Comparison of ENCODE assay signal across 26 mouse cellular contexts in genomic region chrX:99602268-99602885, GRCm38 (mm10).
DNase-seq lines count a peak whose midpoint lies in the region; ATAC-seq and TF ChIP-seq lines count a peak whose summit lies in the region.
"Had no signal": no experiment of that assay in that cellular context is flagged by ENCODE, and none has a peak within 500 bp of the region (broad histone marks: within the 10 kb centered on the region; RNA-seq: fewer than 3 reads in every experiment).

No protein-coding gene starts in this region.

- H3K9me3 ChIP-seq in hindbrain, embryonic 12.5 days (replicated peaks) = no peaks in the 10 kb centered on the region
- H3K9me3 ChIP-seq in hindbrain, embryonic 13.5 days = no peaks in the 10 kb centered on the region
- H3K9me3 ChIP-seq in kidney, postnatal 0 days (replicated peaks; ENCODE audit: low read length) = no peaks in the 10 kb centered on the region
- H3K9me3 ChIP-seq in lung, postnatal 0 days (ENCODE audit: low read length) = no peaks in the 10 kb centered on the region
- H3K9me3 ChIP-seq: forebrain, embryonic 10.5 days; G1E; heart, embryonic 12.5 days; liver, embryonic 15.5 days; midbrain, embryonic 12.5 days; neural tube, embryonic 13.5 days; stomach, embryonic 15.5 days had no signal

- peak; percentile 29 to 41 for DNase-seq in kidney, adult 8-10 months
- no peak for DNase-seq in kidney, postnatal 0 days (ENCODE audit: low spot score)
- no peak for DNase-seq in lung, postnatal 0 days (ENCODE audit: low spot score)
- DNase-seq in spleen, adult 18-20 months = no peak
- DNase-seq in adrenal gland, postnatal 4 days (ENCODE audit: low spot score in 2 of 2) = no peak
- no peak for DNase-seq in cerebellum, adult 11 months
- DNase-seq: adrenal gland, postnatal 14 days; cerebellum, adult 18-20 months; cerebellum, postnatal 14 days; gastrocnemius, adult 2 months; gastrocnemius, postnatal 36 days; heart, adult 2 months; liver; lung, embryonic 14.5 days; thymus, postnatal 14 days had no signal

- no peak overlapping the region for H3K27ac ChIP-seq in hindbrain, embryonic 12.5 days
- H3K27ac ChIP-seq in hindbrain, embryonic 13.5 days = no peak overlapping the region
- peak overlapping the region; percentile 13; the same call in 1 of the 2 replicates for H3K27ac ChIP-seq in kidney, postnatal 0 days
- no peak overlapping the region for H3K27ac ChIP-seq in lung, postnatal 0 days (ENCODE audit: low read length)
- H3K27ac ChIP-seq: forebrain, embryonic 10.5 days; gastrocnemius, adult 2 months; heart, adult 2 months; liver, embryonic 15.5 days; midbrain, embryonic 12.5 days; neural tube, embryonic 13.5 days; stomach, embryonic 15.5 days had no signal

- H3K4me3 ChIP-seq in hindbrain, embryonic 12.5 days = no peak overlapping the region
- no peak overlapping the region for H3K4me3 ChIP-seq in hindbrain, embryonic 13.5 days
- H3K4me3 ChIP-seq in kidney, postnatal 0 days (replicated peaks; ENCODE audit: low read depth, low read length) = no peak overlapping the region
- H3K4me3 ChIP-seq in lung, postnatal 0 days (ENCODE audit: low read depth, low read length) = no peak overlapping the region
- H3K4me3 ChIP-seq: forebrain, embryonic 10.5 days; gastrocnemius, adult 2 months; heart, adult 2 months; heart, embryonic 12.5 days; liver, embryonic 15.5 days; midbrain, embryonic 12.5 days; neural tube, embryonic 13.5 days; stomach, embryonic 15.5 days had no signal

- H3K4me2 ChIP-seq in hindbrain, embryonic 12.5 days (replicated peaks) = no peak overlapping the region
- H3K4me2 ChIP-seq in hindbrain, embryonic 13.5 days = no peak overlapping the region
- H3K4me2 ChIP-seq in kidney, postnatal 0 days (ENCODE audit: low read length) = no peak overlapping the region
- no peak overlapping the region for H3K4me2 ChIP-seq in lung, postnatal 0 days (replicated peaks; ENCODE audit: low read depth, low read length)
- H3K4me2 ChIP-seq: heart, embryonic 12.5 days; liver, embryonic 15.5 days; lung, embryonic 14.5 days; midbrain, embryonic 12.5 days; neural tube, embryonic 13.5 days; stomach, embryonic 15.5 days had no signal

- no peak for TF ChIP-seq CTCF in kidney, postnatal 0 days (IDR thresholded peaks at IDR 0.05; ENCODE audit: low read depth)
- no peak for TF ChIP-seq CTCF in lung, postnatal 0 days (IDR thresholded peaks at IDR 0.05)

- H3K4me1 ChIP-seq in hindbrain, embryonic 12.5 days = peaks cover 2% of the 10 kb centered on the region
- H3K4me1 ChIP-seq in hindbrain, embryonic 13.5 days (replicated peaks) = peaks cover 9% of the 10 kb centered on the region
- 0 out of 2 replicates have a peak, but pooled peaks cover 3% of the 10 kb centered on the region for H3K4me1 ChIP-seq in kidney, postnatal 0 days (replicated peaks; ENCODE audit: insufficient read depth, low read length)
- no peaks in the 10 kb centered on the region; the same call in 1 of the 2 replicates for H3K4me1 ChIP-seq in lung, postnatal 0 days (ENCODE audit: insufficient read depth, low read depth, low read length)
- H3K4me1 ChIP-seq: heart, embryonic 12.5 days; liver, embryonic 15.5 days; midbrain, embryonic 12.5 days; stomach, embryonic 15.5 days had no signal

- ATAC-seq in hindbrain, embryonic 12.5 days (ENCODE audit: low FRiP score) = 0 out of 2 replicates have a peak, but pooled peaks have one; percentile 50
- no peak for ATAC-seq in hindbrain, embryonic 13.5 days (ENCODE audit: low FRiP score)
- no peak for ATAC-seq in kidney, postnatal 0 days (replicated peaks; ENCODE audit: low FRiP score, low read depth)
- no peak for ATAC-seq in lung, postnatal 0 days
- ATAC-seq: forebrain, embryonic 16.5 days; hindbrain, embryonic 16.5 days had no signal

- no peak for TF ChIP-seq EP300 in lung, postnatal 0 days (IDR thresholded peaks at IDR 0.05)

- H3K36me3 ChIP-seq in hindbrain, embryonic 12.5 days = no peaks in the 10 kb centered on the region
- no peaks in the 10 kb centered on the region for H3K36me3 ChIP-seq in hindbrain, embryonic 13.5 days
- no peaks in the 10 kb centered on the region for H3K36me3 ChIP-seq in kidney, postnatal 0 days (ENCODE audit: insufficient read depth, low read length)
- H3K36me3 ChIP-seq in lung, postnatal 0 days (ENCODE audit: insufficient read depth, low read length) = no peaks in the 10 kb centered on the region
- H3K36me3 ChIP-seq: forebrain, embryonic 10.5 days; G1E; heart, embryonic 12.5 days; liver, embryonic 15.5 days; midbrain, embryonic 12.5 days; neural tube, embryonic 13.5 days; stomach, embryonic 15.5 days had no signal

- H3K9ac ChIP-seq in hindbrain, embryonic 12.5 days = no peak overlapping the region
- H3K9ac ChIP-seq in hindbrain, embryonic 13.5 days = no peak overlapping the region
- no peak overlapping the region for H3K9ac ChIP-seq in kidney, postnatal 0 days (ENCODE audit: low read depth, low read length)
- no peak overlapping the region for H3K9ac ChIP-seq in lung, postnatal 0 days (replicated peaks; ENCODE audit: low read depth)
- H3K9ac ChIP-seq: heart, embryonic 12.5 days; liver, embryonic 15.5 days; lung, embryonic 14.5 days; midbrain, embryonic 12.5 days; neural tube, embryonic 13.5 days; stomach, embryonic 15.5 days had no signal

- 69% methylated on average over 12 of the region's 12 CpGs for WGBS in hindbrain, embryonic 12.5 days
- WGBS in hindbrain, embryonic 13.5 days = 65% methylated on average over 12 of the region's 12 CpGs
- WGBS in kidney, postnatal 0 days = 63% methylated on average over 12 of the region's 12 CpGs
- 71% methylated on average over 12 of the region's 12 CpGs for WGBS in lung, postnatal 0 days

- peaks cover 73% of the 10 kb centered on the region for H3K27me3 ChIP-seq in hindbrain, embryonic 12.5 days
- peaks cover 63% of the 10 kb centered on the region for H3K27me3 ChIP-seq in hindbrain, embryonic 13.5 days
- no peaks in the 10 kb centered on the region for H3K27me3 ChIP-seq in kidney, postnatal 0 days (ENCODE audit: insufficient read depth, low read length)
- no peaks in the 10 kb centered on the region; the same call in 1 of the 2 replicates for H3K27me3 ChIP-seq in lung, postnatal 0 days (replicated peaks; ENCODE audit: insufficient read depth, low read length)

Comparison
In these comparisons a context has a peak if more than half of its experiments do, and no peak if none do; other contexts are left out.
1. DNase-seq: peak in kidney, adult 8-10 months (2 of 2); none in kidney, postnatal 0 days (single experiment), lung, postnatal 0 days (single experiment), spleen, adult 18-20 months (0 of 2), adrenal gland, postnatal 4 days (0 of 2) and cerebellum, adult 11 months (single experiment).